Mouse (Mus musculus) megakaryocyte, embryonic 14.5 days (primary cell): ENCODE results near the gene Slc35e3. TPM values are rescaled to one million over a fixed set of nuclear protein-coding genes. Genes with fewer than 3 reads are reported as not detected.

Source experiments
- H3K27me3 ChIP-seq: replicated peaks from 2 replicates; pipeline ENCODE3; 2012; ENCODE audit warnings: inconsistent platforms
- H3K36me3 ChIP-seq: replicated peaks from 2 replicates; pipeline ENCODE3; 2012; ENCODE audit warnings: low read length, inconsistent platforms, mixed read lengths
- H3K4me1 ChIP-seq: 2 replicates; pipeline ENCODE4 v1.6.1; 2012; ENCODE audit warnings: inconsistent platforms
- H3K4me3 ChIP-seq: replicated peaks from 2 replicates; pipeline ENCODE3; 2012; ENCODE audit warnings: moderate library complexity, mild to moderate bottlenecking, inconsistent platforms
- H3K9me3 ChIP-seq: 2 replicates; pipeline ENCODE4 v1.6.1; 2012; ENCODE audit warnings: inconsistent platforms
- FLI1 ChIP-seq: IDR thresholded peaks from 2 replicates; pipeline ENCODE4 v1.6.1; 2012; ENCODE audit warnings: low read length, inconsistent platforms, mixed read lengths
- GATA1 ChIP-seq: IDR thresholded peaks from 3 replicates; pipeline ENCODE4 v1.6.1; 2012; ENCODE audit warnings: mixed read lengths, low read length, inconsistent platforms, borderline replicate concordance
- polyA plus RNA-seq: library from polyadenylated mRNA; stranded (reverse); fragments of >175 nt; gene quantifications from 2 replicates; pipeline ENCODE4 v1.2.3, GENCODE M21; 2012; ENCODE audit warnings: low replicate concordance; ENCODE audit not compliant: insufficient read depth

Slc35e3 gene
- polyA plus RNA-seq, 1 experiment = 0.47 TPM

DNA sequence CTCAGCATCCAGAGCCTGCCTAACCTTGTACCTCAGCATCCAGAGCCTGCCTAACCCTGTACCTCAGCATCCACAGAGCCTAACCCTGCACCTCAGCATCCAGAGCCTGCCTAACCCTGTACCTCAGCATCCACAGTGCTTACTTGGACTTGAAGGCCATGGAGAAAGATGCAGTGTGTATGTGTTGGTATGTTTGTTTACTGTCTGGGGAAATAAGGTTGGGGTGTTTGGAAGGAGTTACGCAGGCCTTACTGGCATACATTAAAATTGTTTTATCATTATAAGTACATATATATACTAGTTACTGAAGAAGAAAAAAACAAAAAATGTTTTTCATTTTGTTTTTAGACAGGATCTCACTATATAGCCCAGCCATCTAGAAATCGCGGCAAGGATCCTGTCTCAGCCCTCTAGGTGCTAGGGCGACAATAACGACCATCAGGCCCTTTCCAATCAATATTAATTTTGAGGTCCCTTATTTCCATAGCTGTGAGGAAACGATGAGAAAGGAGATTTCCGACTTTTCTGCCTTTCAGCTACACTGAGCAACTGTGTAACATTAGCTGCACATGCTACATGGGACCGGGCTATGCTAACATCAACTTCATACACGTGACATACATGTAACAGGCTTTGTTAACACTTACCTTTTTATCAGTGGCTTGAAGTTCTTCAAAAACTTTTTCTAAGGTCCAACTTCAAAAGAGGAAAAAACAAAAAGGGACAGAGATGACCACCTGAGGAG is 23.5 kb upstream of the Slc35e3 start:
- Histone ChIP-seq H3K4me3 (no peak overlapping the region), H3K27me3 (no peaks in the 10 kb centered on the region), H3K9me3 (no peaks in the 10 kb centered on the region), H3K4me1 (no peaks in the 10 kb centered on the region), H3K36me3 (peaks cover 90% of the 10 kb centered on the region)
- TF ChIP-seq FLI1 (no peak), GATA1 (no peak)

DNA sequence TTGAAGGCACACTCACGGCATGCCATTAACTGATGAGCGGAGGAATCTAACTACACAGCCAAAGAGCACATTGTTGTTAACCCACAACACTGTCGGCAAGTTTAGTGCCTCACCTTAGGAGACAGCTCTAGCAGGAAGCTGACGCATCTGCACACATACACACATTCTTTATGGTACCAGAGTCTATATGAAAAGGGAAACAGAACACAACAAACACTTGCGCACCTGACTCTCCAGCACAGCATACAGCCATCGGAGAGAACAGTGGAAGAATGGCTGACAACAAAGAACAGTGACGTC is 21.9 kb upstream of the Slc35e3 start:
- H3K9me3 ChIP-seq = no peaks in the 10 kb centered on the region
- peaks cover 90% of the 10 kb centered on the region for H3K36me3 ChIP-seq
- TF ChIP-seq FLI1 (no peak), GATA1 (no peak)
- H3K27me3 ChIP-seq = no peaks in the 10 kb centered on the region
- H3K4me3 ChIP-seq = no peak overlapping the region
- H3K4me1 ChIP-seq = no peaks in the 10 kb centered on the region

DNA sequence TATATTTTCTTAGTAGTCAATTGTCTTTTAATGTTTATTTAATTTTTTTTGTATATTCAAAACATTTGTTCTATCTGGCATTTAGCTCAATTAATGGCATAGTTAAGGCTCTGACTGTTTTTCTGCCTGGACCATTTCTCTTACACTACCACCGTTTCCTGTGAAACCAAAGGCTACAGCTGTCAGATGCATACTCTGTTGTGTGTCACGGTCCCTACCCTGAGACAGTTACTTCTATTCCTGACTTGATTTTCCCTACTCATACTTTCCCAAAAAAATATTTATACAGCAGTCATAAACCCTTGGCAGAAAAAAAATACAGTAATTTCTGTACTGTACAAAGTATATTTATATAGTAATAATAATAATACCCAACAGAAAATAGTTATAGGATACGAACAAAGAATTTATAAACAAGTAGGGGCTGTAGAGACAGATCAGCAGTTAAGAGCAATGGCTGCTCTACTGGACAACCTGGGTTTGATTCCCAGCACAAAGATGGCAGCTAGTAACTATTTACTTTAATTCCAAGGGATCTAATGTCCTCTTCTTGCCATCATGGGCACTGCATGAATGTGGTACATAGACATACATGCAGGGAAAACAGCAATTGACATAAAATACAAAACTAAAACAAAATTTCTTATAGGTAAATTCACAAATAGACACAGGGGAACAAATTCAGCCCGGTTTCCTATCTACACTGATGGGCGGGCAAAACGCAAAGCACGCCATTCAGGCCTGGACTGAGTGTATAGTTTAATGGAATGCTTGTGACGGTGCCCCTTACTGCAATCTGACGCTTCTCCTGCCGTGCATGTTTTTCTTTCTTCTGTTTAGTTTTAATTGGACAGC is 21.3 kb upstream of the Slc35e3 start:
- Histone ChIP-seq H3K36me3 (peaks cover 89% of the 10 kb centered on the region), H3K27me3 (no peaks in the 10 kb centered on the region), H3K4me1 (no peaks in the 10 kb centered on the region), H3K4me3 (no peak overlapping the region), H3K9me3 (no peaks in the 10 kb centered on the region)
- TF ChIP-seq FLI1 (no peak), GATA1 (no peak)

DNA sequence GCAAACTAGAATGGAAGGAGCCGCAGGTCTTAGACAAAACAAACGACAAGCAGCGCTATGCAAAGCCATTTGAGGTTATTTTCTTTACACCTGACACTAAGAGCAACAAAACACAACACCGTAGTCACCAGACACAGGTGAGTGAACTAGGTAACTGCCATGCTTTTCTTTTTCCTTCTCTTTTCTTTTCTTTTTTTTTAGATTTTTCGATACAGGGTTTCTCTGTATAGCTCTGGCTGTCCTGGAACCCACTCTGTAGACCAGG is 20.7 kb upstream of the Slc35e3 start:
- Histone ChIP-seq H3K36me3 (peaks cover 90% of the 10 kb centered on the region), H3K27me3 (no peaks in the 10 kb centered on the region), H3K4me3 (no peak overlapping the region), H3K9me3 (no peaks in the 10 kb centered on the region), H3K4me1 (no peaks in the 10 kb centered on the region)
- TF ChIP-seq FLI1 = no peak
- no peak for TF ChIP-seq GATA1

DNA sequence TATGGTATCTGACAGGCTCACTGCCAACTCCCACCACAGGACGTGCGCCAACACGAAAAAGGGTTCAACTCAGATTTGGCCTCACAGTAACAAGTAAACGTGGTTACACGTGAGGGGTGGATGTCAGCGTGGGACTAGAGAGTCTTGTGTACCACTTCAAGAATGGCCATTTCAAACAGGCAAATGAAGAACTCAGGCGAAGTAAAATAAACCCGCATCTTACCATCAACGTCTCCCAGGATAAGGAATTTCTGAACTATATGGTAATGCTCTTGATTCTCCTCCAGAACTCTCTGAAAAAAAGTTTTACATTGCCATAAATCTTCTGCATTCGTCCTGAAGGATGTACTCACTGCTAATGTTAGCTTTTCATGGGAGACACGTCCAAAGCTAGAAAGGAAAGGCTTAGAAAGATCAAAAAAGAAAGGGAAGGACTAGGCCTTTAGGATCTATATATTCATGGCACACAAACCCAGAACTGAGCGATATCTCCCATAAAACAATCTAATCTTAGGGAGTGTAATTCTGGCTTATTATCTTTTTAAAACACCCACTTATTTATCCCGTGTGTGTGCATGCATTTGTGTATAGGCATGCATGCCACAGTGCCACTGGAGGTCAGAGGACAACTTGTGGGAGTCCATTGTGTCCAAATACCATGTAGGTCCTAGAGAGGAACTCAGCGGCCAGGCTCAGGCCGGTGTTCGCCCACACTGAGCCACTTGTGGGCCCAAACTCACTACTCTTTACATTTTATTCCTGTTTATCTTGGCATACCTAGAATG is 20.1 kb upstream of the Slc35e3 start:
- H3K36me3 ChIP-seq = peaks cover 90% of the 10 kb centered on the region

DNA sequence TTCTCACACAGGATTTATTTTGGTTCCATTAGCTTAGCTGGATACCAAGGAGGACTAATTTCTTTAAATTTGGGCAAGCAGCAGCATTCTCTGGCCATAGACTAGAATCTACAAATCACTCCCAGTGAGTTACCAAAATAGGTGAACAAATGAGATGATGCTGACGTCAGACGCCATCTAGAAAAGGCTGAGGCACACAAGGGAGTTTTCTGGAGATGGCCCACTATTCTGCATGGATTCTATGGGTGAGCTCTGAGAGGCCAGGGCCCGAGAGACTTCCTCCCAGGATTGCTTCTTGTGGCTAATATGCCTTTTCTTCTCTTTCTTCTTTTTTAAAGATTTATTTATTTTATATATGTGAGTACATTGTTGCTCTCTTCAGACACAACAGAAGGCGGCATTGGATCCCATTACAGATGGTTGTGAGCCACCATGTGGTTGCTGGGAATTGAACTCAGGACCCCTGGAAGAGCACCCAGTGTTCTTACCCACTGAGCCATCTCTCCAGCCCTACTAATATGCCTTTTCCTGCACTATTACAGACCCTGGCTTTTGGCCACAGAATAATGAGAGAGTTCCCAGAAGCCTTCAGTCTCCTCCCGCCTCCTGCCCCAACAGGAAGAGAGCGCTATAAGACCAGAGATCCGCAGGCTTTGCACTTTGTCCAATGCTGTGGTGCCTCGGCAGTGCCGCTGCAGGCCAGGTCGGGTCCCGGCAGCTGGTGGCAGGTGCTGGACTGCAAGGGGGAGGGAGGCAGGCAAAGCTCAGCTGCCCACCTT is 19.1 kb upstream of the Slc35e3 start:
- no peaks in the 10 kb centered on the region for H3K9me3 ChIP-seq
- no peaks in the 10 kb centered on the region for H3K4me1 ChIP-seq
- H3K27me3 ChIP-seq = no peaks in the 10 kb centered on the region
- no peak for TF ChIP-seq FLI1
- TF ChIP-seq GATA1 = no peak
- peaks cover 90% of the 10 kb centered on the region for H3K36me3 ChIP-seq
- H3K4me3 ChIP-seq = no peak overlapping the region

More for the DNA sequence above, 20.1 kb upstream of the Slc35e3 start:
- no peaks in the 10 kb centered on the region for H3K4me1 ChIP-seq
- no peak overlapping the region for H3K4me3 ChIP-seq
- no peaks in the 10 kb centered on the region for H3K9me3 ChIP-seq
- H3K27me3 ChIP-seq = no peaks in the 10 kb centered on the region
- no peak for TF ChIP-seq FLI1

DNA sequence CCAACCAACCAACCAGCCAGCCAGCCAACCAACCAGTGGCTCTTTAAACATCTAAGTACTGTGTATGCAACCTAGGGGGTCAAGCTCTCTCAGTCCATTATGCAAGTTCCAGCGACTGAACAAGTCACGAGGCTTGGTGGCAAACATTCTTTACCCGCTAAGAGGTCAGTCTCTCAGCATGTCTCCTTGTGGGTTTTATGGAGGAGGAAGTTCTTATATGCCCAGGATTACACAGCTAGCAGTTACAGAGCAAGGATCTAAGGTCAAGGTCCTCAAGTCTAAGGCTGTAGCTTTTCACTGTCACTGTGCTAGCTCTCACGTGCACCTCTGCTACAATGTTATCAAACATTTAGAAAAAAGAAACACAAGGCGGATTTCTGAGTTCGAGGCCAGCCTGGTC is 18.4 kb upstream of the Slc35e3 start:
- Histone ChIP-seq H3K36me3 (peaks cover 90% of the 10 kb centered on the region), H3K27me3 (no peaks in the 10 kb centered on the region), H3K4me3 (no peak overlapping the region), H3K4me1 (no peaks in the 10 kb centered on the region), H3K9me3 (no peaks in the 10 kb centered on the region)
- TF ChIP-seq FLI1 (no peak), GATA1 (no peak)

DNA sequence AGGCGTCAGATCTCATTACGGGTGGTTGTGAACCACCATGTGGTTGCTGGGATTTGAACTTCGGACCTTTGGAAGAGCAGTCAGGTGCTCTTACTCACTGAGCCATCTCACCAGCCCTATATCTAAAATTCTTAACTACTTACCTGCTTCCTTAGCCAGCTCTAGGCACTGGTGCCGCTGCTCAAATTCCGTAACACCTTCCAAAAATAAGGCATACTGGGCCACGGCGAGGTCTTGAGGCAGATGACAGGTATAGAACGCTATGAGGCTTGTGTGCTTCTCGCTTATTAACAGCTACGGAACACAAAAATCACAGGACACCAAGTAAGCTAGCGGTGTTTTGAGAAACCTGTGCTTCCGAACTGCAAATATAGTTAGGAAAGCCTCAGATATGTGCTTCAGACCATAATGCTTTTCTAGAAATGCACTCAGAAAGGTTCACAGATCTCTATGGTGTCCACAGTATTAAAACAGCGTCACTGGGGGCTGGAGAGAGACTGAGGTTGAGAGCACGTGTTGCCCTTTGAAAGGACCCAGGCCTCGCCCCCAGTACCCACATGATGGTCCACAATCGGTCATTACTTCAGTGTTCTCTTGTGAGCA is 17.5 kb upstream of the Slc35e3 start:
- no peak for TF ChIP-seq GATA1
- no peak for TF ChIP-seq FLI1
- H3K9me3 ChIP-seq = no peaks in the 10 kb centered on the region
- no peak overlapping the region for H3K4me3 ChIP-seq
- H3K4me1 ChIP-seq = no peaks in the 10 kb centered on the region
- H3K36me3 ChIP-seq = peaks cover 95% of the 10 kb centered on the region
- H3K27me3 ChIP-seq = no peaks in the 10 kb centered on the region

DNA sequence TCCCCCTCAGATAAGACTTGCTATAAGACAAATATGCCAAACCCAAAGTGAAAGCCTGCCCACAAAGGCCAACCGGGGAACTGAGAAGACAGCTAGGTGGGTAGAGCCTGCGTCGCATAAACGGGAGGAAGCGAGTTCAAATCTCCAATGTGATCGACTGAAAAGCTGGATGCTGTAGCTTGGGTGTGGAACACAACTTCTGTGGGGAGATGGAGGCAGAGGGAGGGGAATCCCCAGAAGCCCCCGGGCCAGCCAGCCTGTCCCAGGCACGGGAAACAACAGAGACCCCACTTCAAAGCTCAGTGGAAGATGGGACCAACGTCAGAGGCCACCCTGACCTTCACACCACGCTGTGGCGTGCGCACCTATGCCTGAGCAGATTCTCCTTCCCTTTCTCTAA is 16.8 kb upstream of the Slc35e3 start:
- no peak overlapping the region for H3K4me3 ChIP-seq
- H3K36me3 ChIP-seq = peaks cover 95% of the 10 kb centered on the region
- TF ChIP-seq GATA1 = no peak
- TF ChIP-seq FLI1 = no peak
- H3K4me1 ChIP-seq = no peaks in the 10 kb centered on the region
- H3K27me3 ChIP-seq = no peaks in the 10 kb centered on the region
- no peaks in the 10 kb centered on the region for H3K9me3 ChIP-seq
